In genomic region chr10:42275401-42275870, GRCm38 (mm10) we compare ENCODE assay signal across 9 mouse cellular contexts. TPM values are rescaled to one million over a fixed set of nuclear protein-coding genes. Genes with fewer than 3 reads are reported as not detected.
A peak's percentile ranks its signal among the peaks of the same experiment; 100 is the strongest.
DNase-seq lines count a peak whose midpoint lies in the region; ATAC-seq and TF ChIP-seq lines count a peak whose summit lies in the region.
"Had no signal": no experiment of that assay in that cellular context is flagged by ENCODE, and none has a peak within 500 bp of the region (broad histone marks: within the 10 kb centered on the region; RNA-seq: fewer than 3 reads in every experiment).

No protein-coding gene starts in this region.

- TF ChIP-seq CTCF in thymus, adult 2 months (IDR thresholded peaks at IDR 0.05; ENCODE audit: borderline replicate concordance, control insufficient read depth, extremely low read depth, insufficient read depth, low read length, poor library complexity) = no peak; the same call in 1 of the 2 replicates

- peaks cover 51% of the 10 kb centered on the region for H3K36me3 ChIP-seq in erythroblast, embryonic 14.5 days (ENCODE audit: control insufficient read depth)
- peaks cover 44% of the 10 kb centered on the region for H3K36me3 ChIP-seq in liver, embryonic 12.5 days
- no peaks in the 10 kb centered on the region for H3K36me3 ChIP-seq in neural tube, embryonic 11.5 days (ENCODE audit: control insufficient read depth, insufficient read depth, low read length)
- H3K36me3 ChIP-seq in thymus, adult 2 months (ENCODE audit: control insufficient read depth, insufficient read depth, low read length) = no peaks in the 10 kb centered on the region

- DNase-seq in cerebellum, adult 9-11 months = peak; percentile 76
- peak; percentile 67 for DNase-seq in gastrocnemius, postnatal 25 days
- DNase-seq in kidney, adult 9 months = peak; percentile 53
- DNase-seq in neural tube, embryonic 11.5 days (ENCODE audit: low spot score) = peak; percentile 58
- peak; percentile 66 for DNase-seq in thymus, adult 2 months

- H3K4me3 ChIP-seq in erythroblast, embryonic 14.5 days (replicated peaks) = peak overlapping the region; percentile 90
- H3K4me3 ChIP-seq in liver, embryonic 12.5 days = peak overlapping the region; percentile 98
- peak overlapping the region; percentile 66 for H3K4me3 ChIP-seq in neural tube, embryonic 11.5 days (ENCODE audit: low read depth, low read length)
- peak overlapping the region; percentile 82 for H3K4me3 ChIP-seq in thymus, adult 2 months (ENCODE audit: control insufficient read depth, insufficient read depth, low read length)

- ATAC-seq in erythroblast, adult 5-6 weeks (replicated peaks; ENCODE audit: low FRiP score, poor library complexity, severe bottlenecking) = no peak
- ATAC-seq in liver, embryonic 12.5 days = no peak
- ATAC-seq in neural tube, embryonic 11.5 days (ENCODE audit: insufficient read depth, low FRiP score, low TSS enrichment) = no peak

- H3K27ac ChIP-seq in liver, embryonic 12.5 days = peak overlapping the region; percentile 98
- H3K27ac ChIP-seq in neural tube, embryonic 11.5 days (ENCODE audit: low read depth, low read length) = 0 out of 2 replicates have a peak overlapping the region, but pooled peaks have one; percentile 27
- H3K27ac ChIP-seq in thymus, adult 2 months (ENCODE audit: control insufficient read depth, insufficient read depth, low read length) = no peak overlapping the region

- no peaks in the 10 kb centered on the region for H3K9me3 ChIP-seq in erythroblast, embryonic 14.5 days (ENCODE audit: control insufficient read depth, low read length)
- no peaks in the 10 kb centered on the region for H3K9me3 ChIP-seq in liver, embryonic 12.5 days (replicated peaks)
- no peaks in the 10 kb centered on the region for H3K9me3 ChIP-seq in neural tube, embryonic 11.5 days (ENCODE audit: control insufficient read depth, low read length)

- H3K27me3 ChIP-seq in erythroblast, embryonic 14.5 days (ENCODE audit: control insufficient read depth) = peaks cover 2% of the 10 kb centered on the region; the same call in 1 of the 2 replicates
- H3K27me3 ChIP-seq in liver, embryonic 12.5 days (replicated peaks) = no peaks in the 10 kb centered on the region; the same call in 1 of the 2 replicates
- 0 out of 2 replicates have a peak, but pooled peaks cover 3% of the 10 kb centered on the region for H3K27me3 ChIP-seq in neural tube, embryonic 11.5 days (ENCODE audit: control insufficient read depth, insufficient read depth, low read length)
- no peaks in the 10 kb centered on the region for H3K27me3 ChIP-seq in thymus, adult 2 months (ENCODE audit: control insufficient read depth, insufficient read depth, low read length)
- H3K27me3 ChIP-seq: Patski had no signal

- peak overlapping the region; percentile 98 for H3K4me2 ChIP-seq in liver, embryonic 12.5 days
- H3K4me2 ChIP-seq in neural tube, embryonic 11.5 days (ENCODE audit: low read depth) = peak overlapping the region; percentile 99

- 0 out of 2 replicates have a peak, but pooled peaks have one; percentile 13 for TF ChIP-seq POLR2A in thymus, adult 2 months (IDR thresholded peaks at IDR 0.05; ENCODE audit: control insufficient read depth, extremely low read depth, insufficient read depth, low read length, poor library complexity)

- H3K4me1 ChIP-seq in erythroblast, embryonic 14.5 days (ENCODE audit: control insufficient read depth) = peaks cover 63% of the 10 kb centered on the region
- H3K4me1 ChIP-seq in liver, embryonic 12.5 days = peaks cover 59% of the 10 kb centered on the region
- H3K4me1 ChIP-seq in neural tube, embryonic 11.5 days (ENCODE audit: control insufficient read depth, insufficient read depth, low read length) = peaks cover 18% of the 10 kb centered on the region
- peaks cover 26% of the 10 kb centered on the region for H3K4me1 ChIP-seq in thymus, adult 2 months (replicated peaks; ENCODE audit: control insufficient read depth, insufficient read depth, low read length)

- WGBS in liver, embryonic 12.5 days (ENCODE audit: insufficient replicate concordance) = 1% methylated on average over 53 of the region's 54 CpGs
- WGBS in neural tube, embryonic 11.5 days = under 1% methylated on average over 33 of the region's 54 CpGs
- under 1% methylated on average over 48 of the region's 54 CpGs for WGBS in thymus, adult 2 months

- H3K9ac ChIP-seq in liver, embryonic 12.5 days = peak overlapping the region; percentile 99
- peak overlapping the region; percentile 71 for H3K9ac ChIP-seq in neural tube, embryonic 11.5 days (ENCODE audit: low read length)

RNA-seq across cellular contexts. Expression of gene Foxo3, which starts 1.1 kb away (rescaled TPM):
- polyA plus RNA-seq in erythroblast, embryonic 14.5 days (2012) = 14.6 and 19.0 TPM in 2 replicates
- 160 and 187 TPM in 2 replicates for total RNA-seq in erythroblast, adult 5-6 weeks (2015; ENCODE audit: low replicate concordance)
- 378 and 459 TPM in 2 replicates for total RNA-seq in erythroblast, adult 5-6 weeks (2017; ENCODE audit: low replicate concordance)
- 10 to 100 TPM; 21.6 to 22.6 TPM for total RNA-seq in gastrocnemius, postnatal 25 days (2021)
- polyA plus RNA-seq in liver, embryonic 12.5 days (2016; fragmentation: Nextera tagmentation; extraction: Ambion mirVana) = 16.9 and 17.9 TPM in 2 replicates
- polyA plus RNA-seq in neural tube, embryonic 11.5 days (2014; fragmentation: Nextera tagmentation; extraction: Ambion mirVana) = 3.9 and 4.9 TPM in 2 replicates
- 76.6 and 83.4 TPM in 2 replicates for polyA plus RNA-seq in thymus, adult 2 months (2012; rRNA removed)
